In genomic region chr12:67010318-67010717, GRCm38 (mm10) we compare ENCODE assay signal across 16 mouse cellular contexts.
DNase-seq lines count a peak whose midpoint lies in the region; TF ChIP-seq lines count a peak whose summit lies in the region.
"Had no signal": no experiment of that assay in that cellular context is flagged by ENCODE, and none has a peak within 500 bp of the region (broad histone marks: within the 10 kb centered on the region; RNA-seq: fewer than 3 reads in every experiment).

No protein-coding gene starts in this region.

- peak; percentile 41; the same call in 1 of the 2 replicates for TF ChIP-seq EP300 in CH12.LX (IDR thresholded peaks at IDR 0.05; ENCODE audit: low read length)

- dilution Hi-C loops in CH12.LX (cut with MboI; ENCODE audit: extremely low pct_ligation_motif_present, extremely low pct_unique_long_range_greater_than_20kb, low sequenced_read_pairs), result no loop called here

- H3K79me2 ChIP-seq in CH12.LX (replicated peaks; ENCODE audit: control insufficient read depth, extremely low read depth, insufficient read depth, poor library complexity, severe bottlenecking), result no peaks in the 10 kb centered on the region

- no peak overlapping the region for H3K27ac ChIP-seq in CH12.LX (ENCODE audit: insufficient read depth, low read depth)

- DNase-seq in CH12.LX (ENCODE audit: extremely low read depth), result peak; percentile 62
- no peak for DNase-seq in layer of hippocampus, adult 8-10 months (ENCODE audit: low spot score in 2 of 2)
- DNase-seq: adrenal gland, adult 2 months; adrenal gland, adult 8-10 months; adrenal gland, postnatal 10 days; adrenal gland, postnatal 14 days; adrenal gland, postnatal 25 days; adrenal gland, postnatal 36 days; B cell, adult 2 months; cerebellum, adult 11 months; cerebellum, adult 11-12 months; cerebellum, adult 18-20 months; cerebellum, adult 2 months; cerebellum, adult 8-10 months had no signal

- H3K9ac ChIP-seq in CH12.LX (ENCODE audit: insufficient read depth, low read depth), result no peak overlapping the region

- no peak overlapping the region for H3K4me3 ChIP-seq in CH12.LX (replicated peaks in 1 of 3; ENCODE audit: low read depth in 2 of 3, low read length in 2 of 3, poor library complexity in 1 of 3)

- no peaks in the 10 kb centered on the region for H3K9me3 ChIP-seq in CH12.LX (replicated peaks; ENCODE audit: low read length)
- H3K9me3 ChIP-seq: G1E had no signal

- TF ChIP-seq POLR2A in CH12.LX (IDR thresholded peaks at IDR 0.05; ENCODE audit: low read depth, low read length), result no peak

- peaks cover 0 to 24% of the 10 kb centered on the region in 2 experiments; a peak in 2 of 4 replicates for H3K4me1 ChIP-seq in CH12.LX (ENCODE audit: control insufficient read depth in 1 of 2, insufficient read depth in 2 of 2)

- H3K27me3 ChIP-seq in CH12.LX (replicated peaks), result no peaks in the 10 kb centered on the region
- H3K27me3 ChIP-seq: Patski had no signal

- no peaks in the 10 kb centered on the region for H3K36me3 ChIP-seq in CH12.LX (replicated peaks in 1 of 2; ENCODE audit: control insufficient read depth in 1 of 2, insufficient read depth in 1 of 2, low read length in 1 of 2)
- H3K36me3 ChIP-seq: G1E had no signal

- H3K4me2 ChIP-seq in CH12.LX (ENCODE audit: insufficient read depth, low read depth, poor library complexity, severe bottlenecking), result no peak overlapping the region

- in situ Hi-C loops in CH12.LX (cut with MboI; ENCODE audit: low pct_ligation_motif_present, low pct_unique_long_range_greater_than_20kb, low sequenced_read_pairs), result no loop called here

- no peak for TF ChIP-seq RAD21 in CH12.LX (IDR thresholded peaks at IDR 0.05; ENCODE audit: low read depth, low read length)

- no peak for TF ChIP-seq CTCF in CH12.LX (conservative IDR thresholded peaks at IDR 0.05 in 1 of 2, IDR thresholded peaks at IDR 0.05 in 1 of 2; ENCODE audit: low read depth in 2 of 2, low read length in 2 of 2)

TF ChIP-seq in CH12.LX, 34 proteins besides CTCF, POLR2A, EP300 and RAD21:
- peak; percentile 78 for TF ChIP-seq ZNF384 (IDR thresholded peaks at IDR 0.05; ENCODE audit: low read depth, low read length)
- TF ChIP-seq ETS1 (conservative IDR thresholded peaks at IDR 0.05; ENCODE audit: low read depth, low read length), result peak; percentile 9; the same call in 1 of the 2 replicates
- no peak for TF ChIP-seq SMC3 (IDR thresholded peaks at IDR 0.05; ENCODE audit: low read depth, low read length)
- TF ChIP-seq ELF1 (IDR thresholded peaks at IDR 0.05; ENCODE audit: low read depth, low read length), result no peak
- TF ChIP-seq POLR2AphosphoS2 (IDR thresholded peaks at IDR 0.05; ENCODE audit: low read depth, low read length), result no peak
TF ChIP-seq in CH12.LX: peak in this region for 2.
